Mouse (Mus musculus): Measurements from ENCODE around the gene Tbc1d5.
"Not testable (repeated sequence)": the region's sequence is repeated elsewhere in the genome, so short reads cannot be mapped to it uniquely, and the experiment has no call there.

The Tbc1d5 gene

GRCm38 (mm10) chr17:50753356-50754138 is 425.6 kb downstream of the Tbc1d5 start:
- no peak for DNase-seq (ENCODE audit: extremely low read depth, insufficient read length, low spot score)

- no peak for DNase-seq (ENCODE audit: extremely low read depth, insufficient read length, low spot score)
Measured at GRCm38 (mm10) chr17:50752753-50753152, 426.4 kb downstream of the Tbc1d5 start.

GRCm38 (mm10) chr17:50751911-50752310 is 427.2 kb downstream of the Tbc1d5 start:
- peak; percentile 15 for DNase-seq (ENCODE audit: extremely low read depth, insufficient read length, low spot score)

GRCm38 (mm10) chr17:50750874-50751273 is 428.3 kb downstream of the Tbc1d5 start:
- no peak for DNase-seq (ENCODE audit: extremely low read depth, insufficient read length, low spot score)

GRCm38 (mm10) chr17:50741386-50741785 is 437.8 kb downstream of the Tbc1d5 start:
- no peak for DNase-seq (ENCODE audit: extremely low read depth, insufficient read length, low spot score)

GRCm38 (mm10) chr17:50740804-50741203 is 438.3 kb downstream of the Tbc1d5 start:
- no peak for DNase-seq (ENCODE audit: extremely low read depth, insufficient read length, low spot score)

GRCm38 (mm10) chr17:50738476-50738875 is 440.7 kb downstream of the Tbc1d5 start:
- DNase-seq (ENCODE audit: extremely low read depth, insufficient read length, low spot score), result no peak

- no peak for DNase-seq (ENCODE audit: extremely low read depth, insufficient read length, low spot score)
Measured at GRCm38 (mm10) chr17:50737068-50737467, 442.1 kb downstream of the Tbc1d5 start.

- no peak for DNase-seq (ENCODE audit: extremely low read depth, insufficient read length, low spot score)
Measured at GRCm38 (mm10) chr17:50735955-50736533, 443.1 kb downstream of the Tbc1d5 start.

- no peak for DNase-seq (ENCODE audit: extremely low read depth, insufficient read length, low spot score)
Measured at GRCm38 (mm10) chr17:50735382-50735954, 443.7 kb downstream of the Tbc1d5 start.

- no peak for DNase-seq (ENCODE audit: extremely low read depth, insufficient read length, low spot score)
Measured at GRCm38 (mm10) chr17:50734781-50735180, 444.4 kb downstream of the Tbc1d5 start.

- DNase-seq (ENCODE audit: extremely low read depth, insufficient read length, low spot score), result peak; percentile 14
Measured at GRCm38 (mm10) chr17:50733390-50733789, 445.8 kb downstream of the Tbc1d5 start.

- DNase-seq (ENCODE audit: extremely low read depth, insufficient read length, low spot score), result no peak
Measured at GRCm38 (mm10) chr17:50731876-50732275, 447.3 kb downstream of the Tbc1d5 start.

- DNase-seq (ENCODE audit: extremely low read depth, insufficient read length, low spot score), result no peak
Measured at GRCm38 (mm10) chr17:50730896-50731295, 448.3 kb downstream of the Tbc1d5 start.

- DNase-seq (ENCODE audit: extremely low read depth, insufficient read length, low spot score), result no peak
Measured at GRCm38 (mm10) chr17:50729577-50729976, 449.6 kb downstream of the Tbc1d5 start.

- DNase-seq (ENCODE audit: extremely low read depth, insufficient read length, low spot score), result no peak
Measured at GRCm38 (mm10) chr17:50729031-50729430, 450.1 kb downstream of the Tbc1d5 start.

- no peak for DNase-seq (ENCODE audit: extremely low read depth, insufficient read length, low spot score)
Measured at GRCm38 (mm10) chr17:50726265-50726664, 452.9 kb downstream of the Tbc1d5 start.

- DNase-seq (ENCODE audit: extremely low read depth, insufficient read length, low spot score), result no peak
Measured at GRCm38 (mm10) chr17:50724376-50724775, 454.8 kb downstream of the Tbc1d5 start.

GRCm38 (mm10) chr17:50717586-50717985 is 461.6 kb downstream of the Tbc1d5 start:
- DNase-seq (ENCODE audit: extremely low read depth, insufficient read length, low spot score), result no peak

- no peak for DNase-seq (ENCODE audit: extremely low read depth, insufficient read length, low spot score)
Measured at GRCm38 (mm10) chr17:50710497-50711222, 468.5 kb downstream of the Tbc1d5 start.

- not testable (repeated sequence) for DNase-seq (ENCODE audit: extremely low read depth, insufficient read length, low spot score)
Measured at GRCm38 (mm10) chr17:50698410-50698809, 480.7 kb downstream of the Tbc1d5 start.
